8 mouse cellular contexts compared by ENCODE assay signal in genomic region chr9:107906252-107906966, GRCm38 (mm10). TPM values are rescaled to one million over a fixed set of nuclear protein-coding genes. Genes with fewer than 3 reads are reported as not detected.
A peak's percentile ranks its signal among the peaks of the same experiment; 100 is the strongest.
DNase-seq lines count a peak whose midpoint lies in the region; ATAC-seq and TF ChIP-seq lines count a peak whose summit lies in the region.

Gene Mst1r (plus strand): TSS chr9:107906873.

- H3K27ac ChIP-seq in embryonic facial prominence, embryonic 10.5 days (replicated peaks) = peak within 1 kb of the TSS; percentile 70
- H3K27ac ChIP-seq in heart, embryonic 10.5 days = peak within 1 kb of the TSS; percentile 83
- peak within 1 kb of the TSS; percentile 20; the same call in 1 of the 2 replicates for H3K27ac ChIP-seq in lung, postnatal 0 days (ENCODE audit: low read length)

- H3K9ac ChIP-seq in lung, postnatal 0 days (replicated peaks; ENCODE audit: low read depth) = peak within 1 kb of the TSS; percentile 36

- peak; percentile 16 for DNase-seq in T-cell, adult 2 months (ENCODE audit: low spot score)
- DNase-seq in embryonic facial prominence, embryonic 10.5 days (ENCODE audit: low spot score) = peak; percentile 87
- peak; percentile 91 for DNase-seq in heart, embryonic 10.5 days (ENCODE audit: low spot score)
- DNase-seq in kidney, adult 9 months = peak; percentile 87
- peak; percentile 87 for DNase-seq in lung, postnatal 0 days (ENCODE audit: low spot score)
- DNase-seq in retina, postnatal 1 day = peak; percentile 52
- DNase-seq in frontal cortex, adult 2 months (ENCODE audit: extremely low spot score in 1 of 2, low spot score in 1 of 2) = no peak
- no peak for DNase-seq in cerebellum, adult 11-12 months

- no peak for TF ChIP-seq CTCF in lung, postnatal 0 days (IDR thresholded peaks at IDR 0.05)

- ATAC-seq in lung, postnatal 0 days = peak; percentile 74

- no peak for TF ChIP-seq EP300 in lung, postnatal 0 days (IDR thresholded peaks at IDR 0.05)

- H3K4me3 ChIP-seq in embryonic facial prominence, embryonic 10.5 days = peak within 1 kb of the TSS; percentile 57
- peak within 1 kb of the TSS; percentile 58 for H3K4me3 ChIP-seq in heart, embryonic 10.5 days
- H3K4me3 ChIP-seq in lung, postnatal 0 days (ENCODE audit: low read depth, low read length) = peak within 1 kb of the TSS; percentile 33

- 0 out of 2 replicates have a peak, but pooled peaks cover 5% of the 10 kb centered on the region for H3K36me3 ChIP-seq in embryonic facial prominence, embryonic 10.5 days (replicated peaks)
- 0 out of 2 replicates have a peak, but pooled peaks cover 6% of the 10 kb centered on the region for H3K36me3 ChIP-seq in heart, embryonic 10.5 days
- H3K36me3 ChIP-seq in lung, postnatal 0 days (ENCODE audit: insufficient read depth, low read length) = no peaks in the 10 kb centered on the region

- peaks cover 58% of the 10 kb centered on the region for H3K27me3 ChIP-seq in embryonic facial prominence, embryonic 10.5 days (replicated peaks; ENCODE audit: low read depth, poor library complexity, severe bottlenecking)
- H3K27me3 ChIP-seq in heart, embryonic 10.5 days (ENCODE audit: insufficient read depth, poor library complexity, severe bottlenecking) = peaks cover 28% of the 10 kb centered on the region
- no peaks in the 10 kb centered on the region for H3K27me3 ChIP-seq in lung, postnatal 0 days (replicated peaks; ENCODE audit: insufficient read depth, low read length)

- WGBS in embryonic facial prominence, embryonic 10.5 days = 20% methylated on average over 19 of the region's 19 CpGs
- WGBS in heart, embryonic 10.5 days = 16% methylated on average over 19 of the region's 19 CpGs
- 21% methylated on average over 18 of the region's 19 CpGs for WGBS in lung, postnatal 0 days

- H3K9me3 ChIP-seq in embryonic facial prominence, embryonic 10.5 days = no peaks in the 10 kb centered on the region
- H3K9me3 ChIP-seq in heart, embryonic 10.5 days = no peaks in the 10 kb centered on the region
- no peaks in the 10 kb centered on the region for H3K9me3 ChIP-seq in lung, postnatal 0 days (ENCODE audit: low read length)

- H3K4me1 ChIP-seq in embryonic facial prominence, embryonic 10.5 days = peaks cover 43% of the 10 kb centered on the region
- peaks cover 41% of the 10 kb centered on the region for H3K4me1 ChIP-seq in heart, embryonic 10.5 days
- peaks cover 10% of the 10 kb centered on the region; the same call in 1 of the 2 replicates for H3K4me1 ChIP-seq in lung, postnatal 0 days (ENCODE audit: insufficient read depth, low read depth, low read length)

- H3K4me2 ChIP-seq in lung, postnatal 0 days (replicated peaks; ENCODE audit: low read depth, low read length) = peak within 1 kb of the TSS; percentile 68

RNA-seq across cellular contexts. Expression of gene Mst1r, which starts in this region (rescaled TPM):
- polyA plus RNA-seq in embryonic facial prominence, embryonic 10.5 days (2016; fragmentation: Nextera tagmentation; extraction: Ambion mirVana) = 0.65 and 1.1 TPM in 2 replicates
- polyA plus RNA-seq in heart, embryonic 10.5 days (2016; fragmentation: Nextera tagmentation; extraction: Ambion mirVana) = 3.8 and 4.1 TPM in 2 replicates
- polyA plus RNA-seq in lung, postnatal 0 days (2015; fragmentation: Nextera tagmentation; extraction: Ambion mirVana) = 3.1 and 3.5 TPM in 2 replicates
- polyA plus RNA-seq in frontal cortex, adult 2 months (2012; rRNA removed) = 1.2 and 2.1 TPM in 2 replicates

Comparison
In these comparisons a context has a peak if more than half of its experiments do, and no peak if none do; other contexts are left out.
1. DNase-seq: peak in T-cell, adult 2 months (single experiment), embryonic facial prominence, embryonic 10.5 days (single experiment), heart, embryonic 10.5 days (single experiment), kidney, adult 9 months (single experiment), lung, postnatal 0 days (single experiment) and retina, postnatal 1 day (single experiment); none in frontal cortex, adult 2 months (0 of 2) and cerebellum, adult 11-12 months (single experiment).
2. H3K27ac ChIP-seq: peak in every context shown above with its lines; median percentile 83 in heart, embryonic 10.5 days; 70 in embryonic facial prominence, embryonic 10.5 days; 20 in lung, postnatal 0 days.
3. Peak in every context shown above with its lines, with median percentiles within 50 percentile points of each other: H3K4me3 ChIP-seq.